Comparison of ENCODE assay signal across 18 mouse cellular contexts in genomic region chr17:45925845-45926244, GRCm38 (mm10).
A peak's percentile ranks its signal among the peaks of the same experiment; 100 is the strongest.
DNase-seq lines count a peak whose midpoint lies in the region; ATAC-seq and TF ChIP-seq lines count a peak whose summit lies in the region.
"Had no signal": no experiment of that assay in that cellular context is flagged by ENCODE, and none has a peak within 500 bp of the region (broad histone marks: within the 10 kb centered on the region; RNA-seq: fewer than 3 reads in every experiment).

No protein-coding gene starts in this region.

- intact Hi-C loops in left cerebral cortex, postnatal 10 days (cut with DNase I) = no loop called here

- no peaks in the 10 kb centered on the region for H3K9me3 ChIP-seq in hindbrain, postnatal 0 days (ENCODE audit: low read length)
- H3K9me3 ChIP-seq in hindbrain, embryonic 14.5 days (ENCODE audit: control insufficient read depth, low read length) = no peaks in the 10 kb centered on the region
- H3K9me3 ChIP-seq: embryonic facial prominence, embryonic 12.5 days; hindbrain, embryonic 12.5 days; midbrain, embryonic 13.5 days; neural tube, embryonic 13.5 days had no signal

- DNase-seq in gastrocnemius, postnatal 25 days = peak; percentile 49
- no peak for DNase-seq in gastrocnemius, postnatal 10 days
- DNase-seq in hindbrain, postnatal 0 days (ENCODE audit: low spot score) = no peak
- DNase-seq in hindbrain, embryonic 14.5 days (ENCODE audit: low spot score) = no peak
- peak; percentile 66 for DNase-seq in adrenal gland, postnatal 14 days
- DNase-seq in adrenal gland, postnatal 25 days = peak; percentile 12
- no peak for DNase-seq in left cerebral cortex, postnatal 10 days (ENCODE audit: extremely low spot score in 1 of 2, low spot score in 2 of 2)
- no peak for DNase-seq in cerebellum, adult 18-20 months
- DNase-seq: cerebellum, adult 9-11 months; lung, postnatal 10 days; right cerebral cortex, adult 18-20 months had no signal

- no peaks in the 10 kb centered on the region for H3K27me3 ChIP-seq in hindbrain, postnatal 0 days (ENCODE audit: insufficient read depth, low read length)
- H3K27me3 ChIP-seq in hindbrain, embryonic 14.5 days (ENCODE audit: control insufficient read depth, insufficient read depth, low read length) = no peaks in the 10 kb centered on the region
- H3K27me3 ChIP-seq: midbrain, embryonic 13.5 days; neural tube, embryonic 13.5 days had no signal

- H3K4me3 ChIP-seq in hindbrain, postnatal 0 days (ENCODE audit: low read length) = no peak overlapping the region
- H3K4me3 ChIP-seq in hindbrain, embryonic 14.5 days (replicated peaks; ENCODE audit: low read length) = no peak overlapping the region
- H3K4me3 ChIP-seq: embryonic facial prominence, embryonic 12.5 days; hindbrain, embryonic 12.5 days; left cerebral cortex, adult 2 months; midbrain, embryonic 13.5 days; neural tube, embryonic 13.5 days had no signal

- WGBS in hindbrain, postnatal 0 days = 51% methylated on average over 6 of the region's 6 CpGs
- WGBS in hindbrain, embryonic 14.5 days = 67% methylated on average over 6 of the region's 6 CpGs

- no peak for TF ChIP-seq CTCF in hindbrain, postnatal 0 days (IDR thresholded peaks at IDR 0.05; ENCODE audit: low read depth)

- H3K4me2 ChIP-seq in hindbrain, postnatal 0 days (ENCODE audit: low read depth, low read length) = no peak overlapping the region
- H3K4me2 ChIP-seq in hindbrain, embryonic 14.5 days (replicated peaks) = no peak overlapping the region
- H3K4me2 ChIP-seq: embryonic facial prominence, embryonic 12.5 days; hindbrain, embryonic 12.5 days; midbrain, embryonic 13.5 days; neural tube, embryonic 13.5 days had no signal

- no peaks in the 10 kb centered on the region for H3K36me3 ChIP-seq in hindbrain, postnatal 0 days (ENCODE audit: insufficient read depth, low read length)
- no peaks in the 10 kb centered on the region for H3K36me3 ChIP-seq in hindbrain, embryonic 14.5 days (replicated peaks; ENCODE audit: control insufficient read depth, insufficient read depth)
- H3K36me3 ChIP-seq: embryonic facial prominence, embryonic 12.5 days; hindbrain, embryonic 12.5 days; midbrain, embryonic 13.5 days; neural tube, embryonic 13.5 days had no signal

- no peaks in the 10 kb centered on the region for H3K4me1 ChIP-seq in hindbrain, postnatal 0 days (ENCODE audit: insufficient read depth, low read length)
- no peaks in the 10 kb centered on the region for H3K4me1 ChIP-seq in hindbrain, embryonic 14.5 days (replicated peaks; ENCODE audit: control insufficient read depth, insufficient read depth, low read length)
- H3K4me1 ChIP-seq: midbrain, embryonic 13.5 days; neural tube, embryonic 13.5 days had no signal

- H3K9ac ChIP-seq in hindbrain, postnatal 0 days (replicated peaks; ENCODE audit: low read length) = no peak overlapping the region
- no peak overlapping the region for H3K9ac ChIP-seq in hindbrain, embryonic 14.5 days
- H3K9ac ChIP-seq: embryonic facial prominence, embryonic 12.5 days; hindbrain, embryonic 12.5 days; midbrain, embryonic 13.5 days; neural tube, embryonic 13.5 days had no signal

- no peak overlapping the region for H3K27ac ChIP-seq in hindbrain, postnatal 0 days
- H3K27ac ChIP-seq in hindbrain, embryonic 14.5 days = no peak overlapping the region
- H3K27ac ChIP-seq: embryonic facial prominence, embryonic 12.5 days; hindbrain, embryonic 12.5 days; left cerebral cortex, adult 2 months; midbrain, embryonic 13.5 days; neural tube, embryonic 13.5 days; stomach, postnatal 0 days had no signal

- ATAC-seq in hindbrain, postnatal 0 days = 0 out of 2 replicates have a peak, but pooled peaks have one; percentile 39
- ATAC-seq in hindbrain, embryonic 14.5 days (ENCODE audit: low FRiP score) = no peak
- ATAC-seq: forebrain, embryonic 16.5 days; midbrain, embryonic 13.5 days had no signal

Comparison
In these comparisons a context has a peak if more than half of its experiments do, and no peak if none do; other contexts are left out.
1. DNase-seq: peak in gastrocnemius, postnatal 25 days (single experiment), adrenal gland, postnatal 14 days (single experiment) and adrenal gland, postnatal 25 days (single experiment); none in gastrocnemius, postnatal 10 days (single experiment), hindbrain, postnatal 0 days (single experiment), hindbrain, embryonic 14.5 days (single experiment), left cerebral cortex, postnatal 10 days (0 of 2) and cerebellum, adult 18-20 months (0 of 2).